Mouse (Mus musculus) bone marrow macrophage, adult 2 months (primary cell): ENCODE results near the gene Tmbim1. TPM values are rescaled to one million over a fixed set of nuclear protein-coding genes. Genes with fewer than 3 reads are reported as not detected.
A peak's percentile ranks its signal among the peaks of the same experiment; 100 is the strongest.

Experiments
- H3K27ac ChIP-seq: 2 replicates; pipeline ENCODE4 v1.5.1; 2012; ENCODE audit warnings: low read depth, low read length; ENCODE audit not compliant: insufficient read depth
- H3K4me1 ChIP-seq: 2 replicates; pipeline ENCODE4 v1.6.1; 2012; ENCODE audit warnings: low read length; ENCODE audit not compliant: control insufficient read depth, insufficient read depth
- H3K4me3 ChIP-seq: 2 replicates; pipeline ENCODE4 v1.5.1; 2012; ENCODE audit warnings: mild to moderate bottlenecking, low read length, moderate library complexity; ENCODE audit not compliant: insufficient read depth
- CTCF ChIP-seq: IDR thresholded peaks from 2 replicates; pipeline ENCODE4 v1.5.1; 2012; ENCODE audit warnings: low read depth, mild to moderate bottlenecking, low read length, moderate library complexity
- POLR2A ChIP-seq: IDR thresholded peaks from 2 replicates; pipeline ENCODE4 v1.6.1; 2012; ENCODE audit warnings: mild to moderate bottlenecking, low read depth, low read length, borderline replicate concordance
- polyA plus RNA-seq: library from polyadenylated mRNA; stranded (reverse); fragments of >200 nt; gene quantifications from 2 replicates; pipeline ENCODE4 v1.2.4, GENCODE M21; 2012; ENCODE audit not compliant: missing spikeins, insufficient read depth, insufficient read length

Tmbim1 gene
- polyA plus RNA-seq, 1 experiment, result 73.6 TPM

GRCm38 (mm10) chr1:74285212-74286010, 20.0 kb downstream of the Tmbim1 start:
- no peak overlapping the region for H3K27ac ChIP-seq
- H3K4me3 ChIP-seq, result peak overlapping the region; percentile 76
- H3K4me1 ChIP-seq, result peaks cover 12% of the 10 kb centered on the region
- TF ChIP-seq POLR2A (no peak), CTCF (no peak)

- peak within 1 kb of the TSS; percentile 80 for H3K4me3 ChIP-seq
- H3K27ac ChIP-seq, result peak within 1 kb of the TSS; percentile 61
- H3K4me1 ChIP-seq, result peaks cover 4% of the 10 kb centered on the region
- TF ChIP-seq CTCF, result no peak
- TF ChIP-seq POLR2A, result no peak
Measured at GRCm38 (mm10) chr1:74284543-74285160, 20.8 kb downstream of the Tmbim1 start, which contains the start of the genes Aamp and Pnkd. Aamp (minus strand) TSS chr1:74284738. Pnkd (plus strand) TSS chr1:74284930.

GRCm38 (mm10) chr1:74283686-74284463, 21.5 kb downstream of the Tmbim1 start:
- H3K27ac ChIP-seq, result peak overlapping the region; percentile 61

GRCm38 (mm10) chr1:74282896-74283625, 22.4 kb downstream of the Tmbim1 start:
- 0 out of 2 replicates have a peak, but pooled peaks cover 2% of the 10 kb centered on the region for H3K4me1 ChIP-seq
- H3K4me3 ChIP-seq, result no peak overlapping the region
- no peak overlapping the region for H3K27ac ChIP-seq
- TF ChIP-seq CTCF (no peak), POLR2A (no peak)

More at GRCm38 (mm10) chr1:74283686-74284463, 21.5 kb downstream of the Tmbim1 start:
- 0 out of 2 replicates have a peak, but pooled peaks cover 2% of the 10 kb centered on the region for H3K4me1 ChIP-seq
- no peak for TF ChIP-seq CTCF
- TF ChIP-seq POLR2A, result peak; percentile 7; the same call in 1 of the 2 replicates
- peak overlapping the region; percentile 80 for H3K4me3 ChIP-seq

GRCm38 (mm10) chr1:74281886-74282285, 23.5 kb downstream of the Tmbim1 start:
- TF ChIP-seq POLR2A (no peak), CTCF (no peak)
- Histone ChIP-seq H3K4me1 (0 out of 2 replicates have a peak, but pooled peaks cover 2% of the 10 kb centered on the region), H3K27ac (no peak overlapping the region), H3K4me3 (no peak overlapping the region)

- H3K4me3 ChIP-seq, result no peak overlapping the region
- TF ChIP-seq CTCF (no peak), POLR2A (no peak)
- H3K27ac ChIP-seq, result no peak overlapping the region
- H3K4me1 ChIP-seq, result 0 out of 2 replicates have a peak, but pooled peaks cover 2% of the 10 kb centered on the region
Measured at GRCm38 (mm10) chr1:74281372-74281771, 24.1 kb downstream of the Tmbim1 start.

- H3K4me3 ChIP-seq, result no peak overlapping the region
- TF ChIP-seq CTCF (no peak), POLR2A (no peak)
- no peak overlapping the region for H3K27ac ChIP-seq
- H3K4me1 ChIP-seq, result 0 out of 2 replicates have a peak, but pooled peaks cover 2% of the 10 kb centered on the region
Measured at GRCm38 (mm10) chr1:74280591-74281325, 24.7 kb downstream of the Tmbim1 start.

- Histone ChIP-seq H3K4me1 (peaks cover 3% of the 10 kb centered on the region; the same call in 1 of the 2 replicates), H3K4me3 (no peak overlapping the region), H3K27ac (no peak overlapping the region)
- no peak for TF ChIP-seq POLR2A
- no peak for TF ChIP-seq CTCF
Measured at GRCm38 (mm10) chr1:74278988-74279387, 26.4 kb downstream of the Tmbim1 start.
